Mouse (Mus musculus) thymus, adult 2 months (tissue): ENCODE results near the gene Erap1.

Source experiments
- CTCF ChIP-seq: fragments of 200-500 bp; IDR thresholded peaks from 2 replicates; pipeline ENCODE4 v1.5.1; 2012; ENCODE audit warnings: mild to moderate bottlenecking, control low read depth, low read length, moderate library complexity, borderline replicate concordance; ENCODE audit not compliant: control insufficient read depth, poor library complexity, insufficient read depth; ENCODE audit errors: extremely low read depth
- POLR2A ChIP-seq: fragments of 200-500 bp; IDR thresholded peaks from 2 replicates; pipeline ENCODE4 v1.6.1; 2012; ENCODE audit warnings: mild to moderate bottlenecking, low read length, control low read depth, moderate library complexity; ENCODE audit not compliant: control insufficient read depth, poor library complexity, insufficient read depth; ENCODE audit errors: extremely low read depth

- TF ChIP-seq POLR2A (no peak), CTCF (no peak)
These were observed at the start of gene Erap1 for GRCm38 (mm10) chr13:74638793-74639711.
